Mouse (Mus musculus) hindbrain, postnatal 0 days (tissue): ENCODE results near the gene Alg1. TPM values are rescaled to one million over a fixed set of nuclear protein-coding genes. Genes with fewer than 3 reads are reported as not detected.
"Not testable (repeated sequence)": the region's sequence is repeated elsewhere in the genome, so short reads cannot be mapped to it uniquely, and the experiment has no call there.

Experiments
- ATAC-seq: fragments of 200-750 bp; cut with Nextera tagmentation; 2 replicates; pipeline ENCODE4 v1.8.0; 2017; ENCODE audit warnings: mild to moderate bottlenecking, moderate TSS enrichment, moderate library complexity
- DNase-seq: peaks from one replicate; pipeline ENCODE4 v3.0.0-alpha.2; 2015; ENCODE audit warnings: low spot score
- H3K27ac ChIP-seq: fragments of 300-500 bp; sonication (generic); 2 replicates; pipeline ENCODE4 v1.5.1; 2014; ENCODE audit warnings: mild to moderate bottlenecking
- H3K27me3 ChIP-seq: fragments of 300-500 bp; sonication (generic); 2 replicates; pipeline ENCODE4 v1.6.1; 2014; ENCODE audit warnings: low read length, mixed read lengths; ENCODE audit not compliant: insufficient read depth
- H3K36me3 ChIP-seq: fragments of 300-500 bp; sonication (generic); 2 replicates; pipeline ENCODE4 v1.6.1; 2014; ENCODE audit warnings: low read length, mixed read lengths; ENCODE audit not compliant: insufficient read depth
- H3K4me1 ChIP-seq: fragments of 300-500 bp; sonication (generic); 2 replicates; pipeline ENCODE4 v1.6.1; 2014; ENCODE audit warnings: antibody characterized with exemption, low read length, mixed read lengths; ENCODE audit not compliant: insufficient read depth
- H3K4me2 ChIP-seq: fragments of 300-500 bp; sonication (generic); 2 replicates; pipeline ENCODE4 v1.6.1; 2014; ENCODE audit warnings: low read depth, mild to moderate bottlenecking, low read length, moderate library complexity, mixed read lengths
- H3K4me3 ChIP-seq: fragments of 300-500 bp; sonication (generic); 2 replicates; pipeline ENCODE4 v1.5.1; 2014; ENCODE audit warnings: low read length
- H3K9ac ChIP-seq: fragments of 300-500 bp; sonication (generic); replicated peaks from 2 replicates; pipeline ENCODE4 v1.6.1; 2014; ENCODE audit warnings: mild to moderate bottlenecking, low read length, moderate library complexity, mixed read lengths
- H3K9me3 ChIP-seq: fragments of 300-500 bp; sonication (generic); 2 replicates; pipeline ENCODE4 v1.6.1; 2016; ENCODE audit warnings: low read length, mixed read lengths
- CTCF ChIP-seq: IDR thresholded peaks from 2 replicates; pipeline ENCODE4 v1.5.1; 2016; ENCODE audit warnings: antibody characterized with exemption, control low read depth, low read depth
- WGBS: fragments of 180-500 bp; shearing (Covaris S2); extraction: QIAGEN DNeasy Blood & Tissue Kit; methylation state at CpG from one replicate; pipeline ENCODE4 v1.1.7; 2014; 5-methylcytosine and 5-hydroxymethylcytosine counted together
- polyA plus RNA-seq: library from polyadenylated mRNA; unstranded; fragments of >200 nt; fragmentation: Nextera tagmentation; extraction: Ambion mirVana; gene quantifications from 2 replicates; pipeline ENCODE4 v1.2.1, GENCODE M21; 2015
- total RNA-seq: library from RNA; depleted of rRNA; stranded (reverse); fragments of >200 nt; gene quantifications from 2 replicates; pipeline ENCODE4 v1.2.3, GENCODE M21; 2014

Alg1 gene
- total and polyA plus RNA-seq, 2 experiments from 2014 or later = 38.9 to 44.4 TPM

- no peak overlapping the region for H3K27ac ChIP-seq
- 0 out of 2 replicates have a peak, but pooled peaks cover 3% of the 10 kb centered on the region for H3K27me3 ChIP-seq
- H3K36me3 ChIP-seq = no peaks in the 10 kb centered on the region
- DNase-seq (no peak), ATAC-seq (no peak)
- H3K4me1 ChIP-seq = no peaks in the 10 kb centered on the region
- TF ChIP-seq CTCF = no peak
- H3K4me2 ChIP-seq = no peak overlapping the region
- 94% methylated on average over 2 of the region's 2 CpGs for WGBS
- no peaks in the 10 kb centered on the region for H3K9me3 ChIP-seq
- H3K9ac ChIP-seq = no peak overlapping the region
- no peak overlapping the region for H3K4me3 ChIP-seq
Observed at GRCm38 (mm10) chr16:5214126-5214525, 19.3 kb upstream of the Alg1 start.

GRCm38 (mm10) chr16:5216686-5217085, 16.7 kb upstream of the Alg1 start:
- Histone ChIP-seq H3K27ac (no peak overlapping the region), H3K4me1 (no peaks in the 10 kb centered on the region), H3K27me3 (no peaks in the 10 kb centered on the region), H3K36me3 (no peaks in the 10 kb centered on the region), H3K4me2 (no peak overlapping the region), H3K9ac (no peak overlapping the region), H3K4me3 (no peak overlapping the region), H3K9me3 (no peaks in the 10 kb centered on the region)
- TF ChIP-seq CTCF = no peak
- WGBS = 70% methylated on average over 6 of the region's 6 CpGs
- DNase-seq (no peak), ATAC-seq (no peak)

GRCm38 (mm10) chr16:5217341-5218133, 15.9 kb upstream of the Alg1 start:
- Histone ChIP-seq H3K9me3 (no peaks in the 10 kb centered on the region), H3K4me3 (no peak overlapping the region), H3K4me1 (no peaks in the 10 kb centered on the region), H3K4me2 (no peak overlapping the region), H3K27ac (no peak overlapping the region), H3K36me3 (no peaks in the 10 kb centered on the region), H3K9ac (no peak overlapping the region), H3K27me3 (0 out of 2 replicates have a peak, but pooled peaks cover 4% of the 10 kb centered on the region)
- TF ChIP-seq CTCF = no peak
- ATAC-seq (no peak), DNase-seq (no peak)
- WGBS = 63% methylated on average over 5 of the region's 5 CpGs

- Histone ChIP-seq H3K27ac (no peak overlapping the region), H3K4me2 (no peak overlapping the region), H3K9me3 (no peaks in the 10 kb centered on the region), H3K36me3 (no peaks in the 10 kb centered on the region), H3K9ac (no peak overlapping the region), H3K4me1 (no peaks in the 10 kb centered on the region), H3K27me3 (0 out of 2 replicates have a peak, but pooled peaks cover 4% of the 10 kb centered on the region), H3K4me3 (no peak overlapping the region)
- WGBS = 34% methylated on average over 4 of the region's 4 CpGs
- no peak for TF ChIP-seq CTCF
- DNase-seq (no peak), ATAC-seq (no peak)
Observed at GRCm38 (mm10) chr16:5221403-5221802, 12.0 kb upstream of the Alg1 start.

GRCm38 (mm10) chr16:5222140-5222539, 11.3 kb upstream of the Alg1 start, which contains the start of gene AU021092:
Gene AU021092, minus strand, starts transcription at chr16:5222299.
- DNase-seq (no peak), ATAC-seq (no peak)
- Histone ChIP-seq H3K4me3 (no peak within 1 kb of the TSS), H3K9me3 (no peaks in the 10 kb centered on the region), H3K36me3 (no peaks in the 10 kb centered on the region), H3K27ac (no peak within 1 kb of the TSS; the same call in 1 of the 2 replicates), H3K27me3 (0 out of 2 replicates have a peak, but pooled peaks cover 4% of the 10 kb centered on the region), H3K9ac (no peak within 1 kb of the TSS), H3K4me1 (no peaks in the 10 kb centered on the region), H3K4me2 (no peak within 1 kb of the TSS)
- 79% methylated on average over 6 of the region's 6 CpGs for WGBS
- no peak for TF ChIP-seq CTCF

GRCm38 (mm10) chr16:5226534-5226933, 6.9 kb upstream of the Alg1 start:
- 5% methylated on average over 1 of the region's 1 CpGs for WGBS
- not testable (repeated sequence) for H3K27ac ChIP-seq, H3K4me1 ChIP-seq, H3K27me3 ChIP-seq, H3K9ac ChIP-seq, H3K9me3 ChIP-seq, H3K36me3 ChIP-seq, H3K4me3 ChIP-seq, DNase-seq, ATAC-seq, H3K4me2 ChIP-seq

GRCm38 (mm10) chr16:5227501-5227900, 5.9 kb upstream of the Alg1 start:
- H3K9me3 ChIP-seq, H3K27ac ChIP-seq, H3K4me1 ChIP-seq, H3K4me3 ChIP-seq, ATAC-seq, H3K36me3 ChIP-seq, H3K4me2 ChIP-seq, H3K27me3 ChIP-seq, H3K9ac ChIP-seq, DNase-seq: not testable (repeated sequence)
- 87% methylated on average over 19 of the region's 19 CpGs for WGBS

GRCm38 (mm10) chr16:5228103-5228502, 5.3 kb upstream of the Alg1 start:
- not testable (repeated sequence) for H3K36me3 ChIP-seq, ATAC-seq, H3K4me3 ChIP-seq, H3K4me2 ChIP-seq, DNase-seq, H3K4me1 ChIP-seq, H3K9me3 ChIP-seq, H3K9ac ChIP-seq, H3K27me3 ChIP-seq, H3K27ac ChIP-seq
- 79% methylated on average over 3 of the region's 3 CpGs for WGBS
